Mouse (Mus musculus): ENCODE measurements around the gene Accs. TPM values are rescaled to one million over a fixed set of nuclear protein-coding genes. Genes with fewer than 3 reads are reported as not detected.

The Accs gene
- polyA plus RNA-seq, 1 experiment from 2014 or later = 8.8 TPM

DNA sequence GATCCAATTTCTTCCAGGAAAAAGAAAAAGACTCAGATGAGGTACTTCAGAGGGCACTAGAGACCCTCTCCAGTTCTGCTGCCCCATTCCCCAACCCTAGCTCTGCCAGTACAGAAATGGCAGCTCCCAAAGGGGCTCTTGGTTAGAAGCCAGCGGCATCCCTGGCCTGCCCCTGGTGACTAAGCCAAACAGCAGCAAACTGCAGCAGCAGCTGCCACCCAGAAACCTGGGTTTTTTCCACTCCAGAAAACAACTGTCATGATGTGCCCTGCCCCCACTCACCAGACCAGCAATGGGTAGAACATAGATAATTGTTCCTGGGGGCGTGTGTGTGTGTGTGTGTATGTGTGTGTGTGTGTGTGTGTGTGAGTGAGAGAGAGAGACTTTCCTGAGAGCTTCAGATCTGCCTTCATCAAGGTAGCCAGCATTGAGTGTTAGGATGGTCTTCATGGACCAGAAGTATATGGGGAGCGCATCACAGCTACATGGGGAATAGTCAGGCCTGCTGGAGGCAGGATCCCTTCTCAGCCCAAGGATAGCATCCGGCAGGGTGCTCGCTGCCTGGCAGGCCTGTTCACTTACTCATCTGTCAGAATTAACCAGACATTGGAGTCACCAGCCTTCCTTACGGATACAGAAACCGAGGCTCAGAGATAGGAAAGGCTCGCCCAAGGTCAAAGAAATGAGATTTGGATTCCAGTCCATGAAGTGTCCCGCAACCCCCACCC lies 32.1 kb upstream of the Accs start:
- no peaks in the 10 kb centered on the region for H3K27me3 ChIP-seq (replicated peaks; ENCODE audit: control insufficient read depth, insufficient read depth, low read length)
- WGBS = 73% methylated on average over 9 of the region's 9 CpGs
- no peak overlapping the region for H3K9ac ChIP-seq (ENCODE audit: low read length)
- no peak overlapping the region for H3K4me2 ChIP-seq (ENCODE audit: low read length)
- DNase-seq (ENCODE audit: low spot score) = no peak
- H3K4me1 ChIP-seq (replicated peaks; ENCODE audit: control insufficient read depth, insufficient read depth, low read length) = peaks cover 5% of the 10 kb centered on the region; the same call in 1 of the 2 replicates
- H3K36me3 ChIP-seq (ENCODE audit: control insufficient read depth, insufficient read depth, low read length) = no peaks in the 10 kb centered on the region
- no peak overlapping the region for H3K4me3 ChIP-seq (ENCODE audit: low read depth, low read length)
- ATAC-seq (replicated peaks; ENCODE audit: low FRiP score, low TSS enrichment, low read depth) = no peak
- H3K27ac ChIP-seq (ENCODE audit: low read depth) = no peak overlapping the region
- H3K9me3 ChIP-seq (ENCODE audit: control insufficient read depth, low read length) = no peaks in the 10 kb centered on the region

GRCm38 (mm10) chr2:93880981-93881380 lies 31.2 kb upstream of the Accs start:
- no peak overlapping the region for H3K9ac ChIP-seq (ENCODE audit: low read length)
- H3K9me3 ChIP-seq (ENCODE audit: control insufficient read depth, low read length) = no peaks in the 10 kb centered on the region
- no peak overlapping the region for H3K27ac ChIP-seq (ENCODE audit: low read depth)
- H3K4me1 ChIP-seq (replicated peaks; ENCODE audit: control insufficient read depth, insufficient read depth, low read length) = 0 out of 2 replicates have a peak, but pooled peaks cover under 1% of the 10 kb centered on the region
- H3K36me3 ChIP-seq (ENCODE audit: control insufficient read depth, insufficient read depth, low read length) = no peaks in the 10 kb centered on the region
- H3K27me3 ChIP-seq (replicated peaks; ENCODE audit: control insufficient read depth, insufficient read depth, low read length) = no peaks in the 10 kb centered on the region
- 39% methylated on average over 3 of the region's 3 CpGs for WGBS
- ATAC-seq (replicated peaks; ENCODE audit: low FRiP score, low TSS enrichment, low read depth) (no peak), DNase-seq (ENCODE audit: low spot score) (no peak)
- no peak overlapping the region for H3K4me3 ChIP-seq (ENCODE audit: low read depth, low read length)
- H3K4me2 ChIP-seq (ENCODE audit: low read length) = no peak overlapping the region

- Histone ChIP-seq H3K27me3 (replicated peaks; ENCODE audit: control insufficient read depth, insufficient read depth, low read length) (no peaks in the 10 kb centered on the region; the same call in 1 of the 2 replicates), H3K9me3 (ENCODE audit: control insufficient read depth, low read length) (no peaks in the 10 kb centered on the region), H3K4me1 (replicated peaks; ENCODE audit: control insufficient read depth, insufficient read depth, low read length) (no peaks in the 10 kb centered on the region), H3K4me3 (ENCODE audit: low read depth, low read length) (no peak overlapping the region), H3K36me3 (ENCODE audit: control insufficient read depth, insufficient read depth, low read length) (no peaks in the 10 kb centered on the region), H3K9ac (ENCODE audit: low read length) (no peak overlapping the region), H3K27ac (ENCODE audit: low read depth) (no peak overlapping the region), H3K4me2 (ENCODE audit: low read length) (no peak overlapping the region)
- DNase-seq (ENCODE audit: low spot score) (no peak), ATAC-seq (replicated peaks; ENCODE audit: low FRiP score, low TSS enrichment, low read depth) (no peak)
- 65% methylated on average over 8 of the region's 8 CpGs for whole genome bisulfite sequencing
Observed at GRCm38 (mm10) chr2:93880450-93880849, 30.7 kb upstream of the Accs start.

DNA sequence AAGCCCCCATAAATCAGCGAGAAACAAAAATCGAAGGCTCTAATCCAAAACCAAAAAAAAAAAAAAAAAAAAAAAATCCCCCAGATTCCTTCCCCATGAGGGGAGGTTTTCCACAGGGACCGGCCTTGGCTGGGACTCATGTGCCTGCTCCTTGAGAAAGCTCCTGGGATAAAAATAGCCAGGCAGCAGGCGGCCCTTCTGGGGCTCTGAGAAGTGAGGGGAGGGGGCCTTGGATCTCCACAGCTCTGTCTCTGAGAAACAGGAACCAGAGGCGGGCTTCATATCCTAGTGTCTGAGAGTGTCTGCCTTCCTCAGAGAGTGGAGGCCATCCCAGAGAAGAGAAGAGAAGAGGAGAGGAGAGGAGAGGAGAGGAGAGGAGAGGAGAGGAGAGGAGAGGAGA lies 27.3 kb upstream of the Accs start:
- Histone ChIP-seq H3K27me3 (replicated peaks; ENCODE audit: control insufficient read depth, insufficient read depth, low read length) (no peaks in the 10 kb centered on the region; the same call in 1 of the 2 replicates), H3K4me3 (ENCODE audit: low read depth, low read length) (no peak overlapping the region), H3K9me3 (ENCODE audit: control insufficient read depth, low read length) (no peaks in the 10 kb centered on the region), H3K4me2 (ENCODE audit: low read length) (no peak overlapping the region), H3K27ac (ENCODE audit: low read depth) (peak overlapping the region; percentile 47; the same call in 1 of the 2 replicates), H3K4me1 (replicated peaks; ENCODE audit: control insufficient read depth, insufficient read depth, low read length) (peaks cover 13% of the 10 kb centered on the region), H3K36me3 (ENCODE audit: control insufficient read depth, insufficient read depth, low read length) (no peaks in the 10 kb centered on the region), H3K9ac (ENCODE audit: low read length) (no peak overlapping the region)
- ATAC-seq (replicated peaks; ENCODE audit: low FRiP score, low TSS enrichment, low read depth) = no peak
- 42% methylated on average over 5 of the region's 5 CpGs for WGBS
- no peak for DNase-seq (ENCODE audit: low spot score)

DNA sequence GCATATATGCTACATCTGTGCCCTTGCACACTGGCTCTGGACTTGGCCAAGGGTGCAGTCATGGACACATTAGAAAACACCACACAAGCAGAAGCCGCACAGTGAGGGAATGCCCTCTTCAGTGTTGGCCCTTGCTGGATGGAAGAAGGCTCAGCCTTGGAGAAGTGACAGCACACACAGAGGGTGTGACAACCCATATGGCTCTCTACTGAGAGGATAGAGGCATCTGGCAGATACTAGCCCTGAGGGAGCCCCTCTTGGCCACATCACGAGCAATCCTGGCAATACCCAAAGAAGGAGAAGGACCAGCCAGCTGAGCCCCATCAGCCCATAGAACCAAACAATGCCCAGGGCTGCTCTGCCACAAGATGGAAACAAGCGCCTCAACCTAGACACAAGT lies 24.9 kb upstream of the Accs start:
- H3K27me3 ChIP-seq (replicated peaks; ENCODE audit: control insufficient read depth, insufficient read depth, low read length) = no peaks in the 10 kb centered on the region; the same call in 1 of the 2 replicates
- no peaks in the 10 kb centered on the region for H3K36me3 ChIP-seq (ENCODE audit: control insufficient read depth, insufficient read depth, low read length)
- DNase-seq (ENCODE audit: low spot score) = no peak
- no peak overlapping the region for H3K9ac ChIP-seq (ENCODE audit: low read length)
- no peak for ATAC-seq (replicated peaks; ENCODE audit: low FRiP score, low TSS enrichment, low read depth)
- 90% methylated on average over 3 of the region's 3 CpGs for WGBS
- H3K27ac ChIP-seq (ENCODE audit: low read depth) = no peak overlapping the region
- H3K4me1 ChIP-seq (replicated peaks; ENCODE audit: control insufficient read depth, insufficient read depth, low read length) = peaks cover 13% of the 10 kb centered on the region
- H3K4me2 ChIP-seq (ENCODE audit: low read length) = no peak overlapping the region
- no peak overlapping the region for H3K4me3 ChIP-seq (ENCODE audit: low read depth, low read length)
- H3K9me3 ChIP-seq (ENCODE audit: control insufficient read depth, low read length) = no peaks in the 10 kb centered on the region

GRCm38 (mm10) chr2:93874227-93874514 lies 24.4 kb upstream of the Accs start:
- 29% methylated on average over 2 of the region's 2 CpGs for WGBS

GRCm38 (mm10) chr2:93873449-93874226 lies 23.9 kb upstream of the Accs start:
- peak; percentile 39 for ATAC-seq (replicated peaks; ENCODE audit: low FRiP score, low TSS enrichment, low read depth)
- H3K36me3 ChIP-seq (ENCODE audit: control insufficient read depth, insufficient read depth, low read length) = no peaks in the 10 kb centered on the region
- no peak overlapping the region for H3K9ac ChIP-seq (ENCODE audit: low read length)
- no peak for DNase-seq (ENCODE audit: low spot score)
- no peak overlapping the region for H3K4me3 ChIP-seq (ENCODE audit: low read depth, low read length)
- H3K4me1 ChIP-seq (replicated peaks; ENCODE audit: control insufficient read depth, insufficient read depth, low read length) = peaks cover 13% of the 10 kb centered on the region
- WGBS = 20% methylated on average over 12 of the region's 12 CpGs
- no peak overlapping the region for H3K4me2 ChIP-seq (ENCODE audit: low read length)
- H3K27me3 ChIP-seq (replicated peaks; ENCODE audit: control insufficient read depth, insufficient read depth, low read length) = no peaks in the 10 kb centered on the region; the same call in 1 of the 2 replicates
- no peak overlapping the region for H3K27ac ChIP-seq (ENCODE audit: low read depth)
- no peaks in the 10 kb centered on the region for H3K9me3 ChIP-seq (ENCODE audit: control insufficient read depth, low read length)

More at GRCm38 (mm10) chr2:93874227-93874514, 24.4 kb upstream of the Accs start:
- no peak for ATAC-seq (replicated peaks; ENCODE audit: low FRiP score, low TSS enrichment, low read depth)
- Histone ChIP-seq H3K27me3 (replicated peaks; ENCODE audit: control insufficient read depth, insufficient read depth, low read length) (no peaks in the 10 kb centered on the region; the same call in 1 of the 2 replicates), H3K4me2 (ENCODE audit: low read length) (no peak overlapping the region), H3K4me1 (replicated peaks; ENCODE audit: control insufficient read depth, insufficient read depth, low read length) (peaks cover 13% of the 10 kb centered on the region), H3K4me3 (ENCODE audit: low read depth, low read length) (no peak overlapping the region), H3K9ac (ENCODE audit: low read length) (no peak overlapping the region), H3K36me3 (ENCODE audit: control insufficient read depth, insufficient read depth, low read length) (no peaks in the 10 kb centered on the region), H3K27ac (ENCODE audit: low read depth) (no peak overlapping the region), H3K9me3 (ENCODE audit: control insufficient read depth, low read length) (no peaks in the 10 kb centered on the region)
- no peak for DNase-seq (ENCODE audit: low spot score)

DNA sequence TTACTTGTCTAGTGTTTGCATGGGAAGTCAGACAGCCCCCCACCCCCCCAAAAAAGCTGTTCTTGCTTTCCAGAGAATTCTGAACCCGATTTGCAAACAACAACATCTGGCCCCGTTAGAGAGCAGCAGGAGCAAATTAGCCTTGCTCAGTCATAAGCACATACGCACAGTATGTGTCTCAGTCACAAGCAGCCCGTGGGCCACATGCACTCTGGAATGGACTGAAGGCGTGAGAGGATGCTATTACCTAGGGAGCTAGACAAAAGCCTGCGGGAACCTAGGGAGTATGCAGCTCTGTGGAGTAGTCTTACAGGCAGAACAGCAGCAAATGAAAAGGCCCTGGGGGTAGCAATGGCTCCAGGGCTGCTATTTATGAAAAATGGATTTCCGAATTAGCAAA lies 22.5 kb upstream of the Accs start:
- WGBS = 84% methylated on average over 7 of the region's 7 CpGs
- Histone ChIP-seq H3K36me3 (ENCODE audit: control insufficient read depth, insufficient read depth, low read length) (no peaks in the 10 kb centered on the region), H3K4me2 (ENCODE audit: low read length) (no peak overlapping the region), H3K9me3 (ENCODE audit: control insufficient read depth, low read length) (no peaks in the 10 kb centered on the region), H3K9ac (ENCODE audit: low read length) (no peak overlapping the region), H3K27ac (ENCODE audit: low read depth) (no peak overlapping the region), H3K4me1 (replicated peaks; ENCODE audit: control insufficient read depth, insufficient read depth, low read length) (peaks cover 13% of the 10 kb centered on the region), H3K4me3 (ENCODE audit: low read depth, low read length) (no peak overlapping the region), H3K27me3 (replicated peaks; ENCODE audit: control insufficient read depth, insufficient read depth, low read length) (no peaks in the 10 kb centered on the region; the same call in 1 of the 2 replicates)
- no peak for DNase-seq (ENCODE audit: low spot score)
- ATAC-seq (replicated peaks; ENCODE audit: low FRiP score, low TSS enrichment, low read depth) = no peak
